Mouse (Mus musculus) bone marrow, adult 2 months (tissue): ENCODE data around the gene Prpf40b.

Experiments
- CTCF ChIP-seq: fragments of 200-500 bp; IDR thresholded peaks from 2 replicates; pipeline ENCODE4 v1.5.1; 2011; ENCODE audit warnings: low read length, control low read depth; ENCODE audit not compliant: control insufficient read depth, insufficient read depth
- POLR2A ChIP-seq: fragments of 200-500 bp; IDR thresholded peaks from 2 replicates; pipeline ENCODE4 v1.6.1; 2011; ENCODE audit warnings: low read depth, mild to moderate bottlenecking, control low read depth, low read length, borderline replicate concordance; ENCODE audit not compliant: control insufficient read depth

GRCm38 (mm10) chr15:99318861-99319410 is 24.0 kb downstream of the Prpf40b start:
- no peak for TF ChIP-seq POLR2A
- no peak for TF ChIP-seq CTCF
